Mouse (Mus musculus) kidney, postnatal 36 days (tissue): ENCODE results near the gene Gtpbp1.

ENCODE experiments used
- DNase-seq, 2 experiments: peaks; one replicate each; pipeline ENCODE4 v3.0.0; 2021 to 2022; ENCODE audit warnings: mixed read lengths in 2 of 2

Gene Gtpbp1

GRCm38 (mm10) chr15:79686046-79686869, 4.4 kb upstream of the Gtpbp1 start:
- no peak for DNase-seq

GRCm38 (mm10) chr15:79687175-79687574, 3.5 kb upstream of the Gtpbp1 start:
- no peak for DNase-seq

GRCm38 (mm10) chr15:79687646-79688267, 2.9 kb upstream of the Gtpbp1 start, which contains the start of gene Josd1:
Josd1 (minus strand) TSS chr15:79687919.
- DNase-seq = peak; percentile 96 to 98

DNA sequence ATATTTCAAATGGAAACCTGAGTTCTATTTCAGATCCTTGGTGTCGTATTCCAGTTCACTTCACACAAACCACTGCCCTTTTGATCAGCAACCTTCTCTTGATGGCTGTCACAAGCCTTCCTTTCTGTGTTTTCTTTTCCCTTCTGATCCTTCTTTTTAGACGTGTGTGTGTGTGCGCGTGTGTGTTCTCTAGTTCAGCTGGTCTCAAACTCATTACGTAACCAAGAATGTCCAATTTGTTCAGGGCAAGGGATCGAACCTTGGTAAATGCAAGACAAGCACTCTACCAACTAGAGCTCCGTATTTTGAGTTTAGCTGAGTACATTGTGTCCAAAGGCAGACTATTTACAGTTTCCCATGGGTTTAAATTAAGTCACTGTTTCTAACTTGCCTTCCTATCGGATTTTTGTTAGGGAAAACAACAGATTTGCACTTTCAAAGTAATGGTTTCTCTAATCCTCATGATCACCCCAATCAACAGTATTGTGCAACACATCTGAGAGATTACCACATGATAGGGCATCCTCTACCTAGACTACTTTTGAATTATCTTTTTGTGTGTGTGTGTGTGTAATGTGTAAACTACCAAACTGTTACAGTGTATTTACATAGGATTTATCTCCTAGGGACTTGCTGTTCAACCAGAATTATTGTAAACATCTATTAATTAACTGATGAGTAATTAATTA, 2.2 kb upstream of the Gtpbp1 start:
- no peak for DNase-seq

GRCm38 (mm10) chr15:79689662-79690425, 801 bp upstream of the Gtpbp1 start:
- no peak for DNase-seq

DNA sequence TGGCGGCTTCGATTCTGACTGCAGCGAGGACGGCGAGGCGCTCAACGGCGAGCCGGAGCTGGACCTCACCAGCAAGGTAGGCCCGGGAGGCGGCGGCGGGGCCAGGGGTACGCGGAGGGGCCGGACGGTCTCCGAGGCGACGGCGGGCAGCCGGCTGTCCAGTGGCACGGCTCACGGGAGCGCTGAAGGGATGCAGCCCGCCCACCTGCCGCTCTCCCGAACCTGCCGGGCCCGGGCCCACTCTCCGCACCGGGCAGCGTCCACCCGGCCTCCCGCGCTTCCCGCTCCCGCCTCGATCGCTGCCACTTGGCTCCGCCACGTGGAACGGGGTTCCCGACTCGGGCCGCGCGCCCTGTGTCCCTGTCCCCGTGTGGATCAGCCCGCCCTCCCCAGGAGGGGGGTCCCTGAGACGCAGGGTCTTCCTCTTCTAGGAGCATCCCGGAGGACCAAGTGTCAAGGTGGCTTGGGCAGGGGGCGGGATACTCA, 421 bp downstream of the Gtpbp1 start:
- DNase-seq = peak in 1 of 2 experiments; percentile 30

GRCm38 (mm10) chr15:79692334-79692733, 1.7 kb downstream of the Gtpbp1 start:
- DNase-seq = no peak

DNA sequence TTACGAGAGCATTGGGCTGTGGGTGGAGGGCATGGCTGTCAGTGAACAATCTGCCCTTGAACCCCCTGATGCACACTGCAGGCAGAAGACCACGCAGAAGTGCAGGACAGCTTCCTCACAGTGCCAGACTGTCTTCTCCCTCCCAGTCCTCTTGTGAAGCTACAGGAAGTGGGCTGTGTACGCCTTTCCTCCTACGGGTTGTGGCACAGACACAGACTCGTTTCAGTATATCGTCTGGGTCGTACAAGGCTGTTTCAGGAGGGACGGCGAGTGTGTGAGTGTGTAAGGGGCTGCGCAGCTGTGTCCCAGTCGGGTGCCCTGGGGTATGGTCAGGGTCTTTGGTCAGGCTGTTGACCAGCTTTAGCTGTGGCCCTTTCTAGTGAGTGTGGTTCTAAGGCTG, 3.1 kb downstream of the Gtpbp1 start:
- DNase-seq = no peak

DNA sequence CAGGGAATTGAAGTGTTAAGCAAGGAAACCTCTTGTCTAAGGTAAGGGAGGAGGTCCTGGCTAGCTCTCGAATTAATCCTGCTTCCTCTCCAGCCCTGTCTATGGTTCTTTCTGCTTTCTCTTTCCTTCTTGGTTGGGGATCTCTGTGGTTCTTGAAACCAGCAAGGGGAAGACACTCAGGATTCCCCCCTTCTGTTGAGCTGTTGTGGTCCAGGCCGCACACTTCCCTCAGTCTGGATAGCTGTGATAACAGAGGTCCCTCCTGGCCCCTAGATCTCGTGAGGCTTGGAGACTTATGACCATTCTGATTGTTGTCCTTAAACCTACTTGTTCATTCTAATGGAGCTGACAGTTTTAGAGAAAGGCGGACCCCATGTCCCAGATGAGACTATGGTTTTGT, 3.9 kb downstream of the Gtpbp1 start:
- no peak for DNase-seq

GRCm38 (mm10) chr15:79695516-79695915, 4.9 kb downstream of the Gtpbp1 start:
- DNase-seq = no peak

- DNase-seq = peak; percentile 33 to 42
Measured at GRCm38 (mm10) chr15:79696508-79696907, 5.9 kb downstream of the Gtpbp1 start.

DNA sequence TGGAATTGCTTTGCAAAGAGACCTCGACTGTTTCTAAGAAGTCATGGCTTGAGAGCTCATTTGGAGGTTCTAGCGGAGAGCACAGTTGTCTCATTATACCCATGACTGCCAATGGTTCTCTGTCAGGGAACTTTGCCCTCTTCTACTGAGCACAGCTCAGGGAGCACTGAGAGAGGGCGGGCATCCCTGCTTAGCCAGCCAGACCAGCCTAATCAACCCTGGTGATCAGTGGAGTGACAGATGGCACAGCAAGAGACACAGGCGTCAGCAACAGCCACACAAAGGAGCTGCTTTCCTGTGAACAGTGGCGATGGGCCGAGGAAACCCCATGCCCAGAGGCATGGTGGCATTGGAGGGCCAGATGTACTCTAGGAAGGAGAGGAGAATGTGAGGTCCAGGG, 6.4 kb downstream of the Gtpbp1 start:
- peak; percentile 58 to 65 for DNase-seq

GRCm38 (mm10) chr15:79697558-79698187, 7.0 kb downstream of the Gtpbp1 start:
- no peak for DNase-seq

GRCm38 (mm10) chr15:79706603-79707214, 16.1 kb downstream of the Gtpbp1 start:
- DNase-seq = peak in 1 of 2 experiments; percentile 45

DNA sequence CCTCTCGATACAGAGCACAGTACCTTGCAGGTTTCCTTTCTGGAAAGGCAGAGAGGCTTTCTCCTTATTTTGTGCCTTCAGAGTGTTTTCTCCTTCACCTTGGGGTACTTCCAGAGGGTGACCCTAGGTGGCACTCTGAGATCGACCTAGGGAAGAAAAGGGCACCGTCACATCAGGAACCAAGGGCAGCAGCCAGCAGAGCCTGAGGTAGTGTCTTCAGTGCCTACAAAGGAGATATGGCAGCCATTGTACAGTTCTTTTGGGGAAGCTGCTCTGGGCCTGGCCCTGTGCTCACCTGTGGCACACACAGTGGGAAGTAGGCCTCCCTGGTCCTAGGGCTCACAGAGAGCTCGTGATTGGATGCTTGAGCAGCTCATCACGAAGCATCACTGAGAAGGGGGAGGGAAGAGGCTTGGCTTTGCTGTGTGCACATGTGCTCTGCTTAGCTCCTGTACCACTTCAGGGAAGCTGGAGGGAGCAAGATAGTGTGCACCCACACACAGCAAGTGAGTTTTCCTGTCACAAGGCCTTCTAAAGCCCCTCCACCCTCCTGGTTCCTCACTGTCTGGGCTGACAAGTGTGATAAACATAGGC, 17.7 kb downstream of the Gtpbp1 start:
- DNase-seq = no peak

- DNase-seq = no peak
Measured at GRCm38 (mm10) chr15:79715646-79716045, 25.0 kb downstream of the Gtpbp1 start.

DNA sequence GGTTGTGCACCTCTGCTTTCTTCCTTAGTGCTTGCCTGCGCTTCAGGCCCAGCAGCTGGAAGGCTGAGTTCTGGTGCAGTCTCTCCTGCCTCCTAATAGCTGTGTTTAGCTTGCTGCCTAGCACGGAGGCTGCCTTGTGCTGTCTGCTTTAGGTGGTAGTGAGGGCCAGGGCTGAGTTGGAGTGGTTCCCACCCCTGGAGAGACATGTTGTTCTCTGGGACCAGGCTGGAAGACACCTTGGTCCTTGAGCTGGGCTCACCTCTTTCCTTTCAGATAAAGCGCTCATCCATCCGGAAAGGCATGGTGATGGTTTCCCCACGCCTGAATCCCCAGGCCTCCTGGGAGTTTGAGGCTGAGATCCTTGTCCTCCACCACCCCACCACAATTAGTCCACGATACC, 26.1 kb downstream of the Gtpbp1 start:
- DNase-seq = no peak

DNA sequence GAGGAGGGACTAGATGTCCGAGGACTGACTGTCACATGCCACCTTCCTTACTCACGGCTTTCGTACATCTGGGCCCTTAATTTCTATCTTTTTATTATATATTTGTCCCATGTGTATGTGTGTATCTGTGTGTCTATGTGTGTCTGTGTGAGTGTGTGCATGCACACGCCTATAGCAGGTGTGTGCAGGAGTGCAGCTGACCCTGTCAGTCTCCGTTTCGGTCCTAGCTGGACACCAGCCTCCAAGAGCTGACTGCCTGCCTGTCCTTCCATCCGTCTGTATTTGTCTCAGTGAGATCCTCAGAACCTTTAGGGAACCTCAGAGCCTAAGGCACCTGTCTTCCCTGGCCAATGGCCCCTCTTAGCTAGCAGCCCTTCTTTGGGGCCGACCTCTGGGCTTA, 29.6 kb downstream of the Gtpbp1 start:
- no peak for DNase-seq

- DNase-seq = no peak
Measured at GRCm38 (mm10) chr15:79720796-79721195, 30.2 kb downstream of the Gtpbp1 start.

- DNase-seq = peak; percentile 70 to 76
Measured at GRCm38 (mm10) chr15:79723439-79723838, 32.8 kb downstream of the Gtpbp1 start.

- no peak for DNase-seq
Measured at GRCm38 (mm10) chr15:79725190-79725789, 34.6 kb downstream of the Gtpbp1 start.
